Mouse (Mus musculus): ENCODE results near the gene Raph1.

The Raph1 gene

DNA sequence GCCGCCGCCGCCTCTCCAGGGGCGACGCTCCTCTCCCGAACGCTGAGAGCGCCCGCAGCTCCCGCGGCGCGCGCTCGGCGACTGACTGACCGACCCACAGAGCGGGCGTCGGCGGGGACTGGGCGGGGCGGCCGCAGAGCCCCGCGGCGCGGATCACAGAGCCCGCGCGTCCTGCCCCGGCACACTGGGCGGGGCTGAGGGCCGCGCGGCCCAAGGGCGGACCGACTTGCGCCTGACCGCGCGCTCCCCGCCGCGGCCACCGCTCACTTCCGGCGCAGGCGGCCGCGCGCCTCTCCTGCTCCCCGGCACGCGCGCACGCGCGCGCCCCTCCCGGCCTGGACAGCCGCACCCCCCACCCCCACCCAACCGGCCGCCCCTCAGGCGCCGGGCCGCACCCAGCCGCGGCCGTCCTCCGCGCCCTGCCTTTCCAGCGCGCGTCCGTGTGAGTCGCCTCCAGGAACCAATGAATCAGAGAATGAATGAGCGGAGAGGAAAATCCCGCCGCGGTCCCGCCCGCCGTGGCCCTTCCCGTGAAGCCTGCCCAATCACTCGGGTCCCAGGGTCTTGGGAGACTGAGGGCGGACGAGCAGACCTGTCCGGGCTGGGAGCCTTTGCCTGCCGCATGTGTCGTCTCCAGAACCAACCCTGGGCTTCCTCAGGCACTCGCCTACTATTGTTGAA is at the start of gene Raph1:
Gene Raph1 (minus strand): TSS at position 474 of the 681 bp plus-strand sequence.
- peak; percentile 76 to 84 for DNase-seq

DNA sequence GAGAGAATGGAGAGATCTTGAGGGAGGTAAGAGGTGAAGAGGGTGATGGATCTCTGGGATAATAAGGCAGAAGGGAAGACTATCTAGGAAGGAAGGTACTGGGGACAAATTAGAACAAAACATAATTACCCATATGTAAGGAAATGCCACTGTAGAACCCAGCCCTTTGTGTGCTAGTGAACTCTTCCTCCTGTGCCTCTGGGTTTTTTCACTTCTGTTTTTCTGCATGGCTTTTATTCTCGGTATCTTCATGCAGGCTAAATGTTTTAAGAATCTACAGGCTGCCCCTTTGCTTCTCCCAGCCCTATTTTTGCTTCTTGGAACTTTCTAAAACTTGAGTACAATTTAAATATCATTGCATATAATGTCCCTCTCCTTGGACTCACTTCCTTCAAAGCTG is 48.8 kb upstream of the Raph1 start:
- DNase-seq: no peak

DNA sequence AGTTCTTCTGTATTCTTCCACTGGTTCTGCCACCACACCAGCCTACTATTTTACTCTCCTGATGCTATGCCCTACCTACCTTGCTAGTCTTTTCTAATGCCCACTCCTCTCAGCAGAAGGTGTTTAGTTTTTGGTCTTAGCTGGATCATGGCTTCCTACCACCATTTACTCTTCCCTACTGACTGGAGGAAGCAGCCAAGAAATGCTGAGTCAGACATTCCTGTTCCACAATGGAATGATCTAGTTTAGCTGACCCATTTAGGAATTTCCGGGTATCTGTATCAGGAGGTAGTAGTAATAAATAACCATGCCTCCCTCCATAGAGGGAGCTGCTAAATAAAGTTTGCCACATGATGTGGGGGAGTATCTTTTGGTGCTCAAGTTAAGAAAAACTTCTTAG is 48.0 kb upstream of the Raph1 start:
- DNase-seq: no peak

DNA sequence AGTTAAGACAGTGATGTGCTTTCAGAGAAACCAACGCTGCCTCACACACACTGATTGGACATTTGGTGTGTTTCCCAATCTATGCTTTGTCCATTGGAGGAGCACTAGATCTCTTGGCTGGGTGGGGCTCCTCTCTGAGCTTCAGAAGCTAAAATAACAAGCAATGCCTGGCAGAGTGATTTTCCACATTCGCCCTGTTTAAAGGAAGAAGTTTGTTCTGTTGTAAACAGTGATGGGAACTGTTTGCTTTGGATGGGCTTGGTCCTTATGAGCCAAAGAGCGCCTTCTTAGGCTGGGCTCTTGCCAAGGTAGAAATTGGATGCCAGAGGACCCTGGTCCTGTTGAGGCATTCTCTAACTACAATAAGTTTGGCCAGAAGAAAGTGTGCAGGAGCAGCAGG is 45.1 kb upstream of the Raph1 start:
- no peak for DNase-seq

DNA sequence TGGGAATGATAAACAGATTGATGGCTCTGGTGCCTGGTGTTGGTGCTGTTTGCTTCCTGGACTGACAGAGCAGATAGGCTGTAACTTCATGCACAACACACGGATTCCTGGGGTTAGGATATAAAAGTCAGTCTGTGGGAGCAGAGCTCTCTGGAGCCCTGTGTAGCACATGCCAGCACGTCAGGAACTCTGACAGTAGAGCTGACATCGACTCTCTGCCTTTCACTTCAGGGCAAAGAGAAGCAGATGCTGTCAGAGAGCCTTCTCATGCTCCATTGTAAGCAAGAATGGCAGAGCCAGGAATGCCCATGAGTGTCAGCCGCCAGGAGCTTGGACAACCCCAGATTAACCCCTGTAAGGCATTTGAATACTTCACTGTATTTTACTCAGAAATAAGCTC is 43.7 kb upstream of the Raph1 start:
- no peak for DNase-seq

DNA sequence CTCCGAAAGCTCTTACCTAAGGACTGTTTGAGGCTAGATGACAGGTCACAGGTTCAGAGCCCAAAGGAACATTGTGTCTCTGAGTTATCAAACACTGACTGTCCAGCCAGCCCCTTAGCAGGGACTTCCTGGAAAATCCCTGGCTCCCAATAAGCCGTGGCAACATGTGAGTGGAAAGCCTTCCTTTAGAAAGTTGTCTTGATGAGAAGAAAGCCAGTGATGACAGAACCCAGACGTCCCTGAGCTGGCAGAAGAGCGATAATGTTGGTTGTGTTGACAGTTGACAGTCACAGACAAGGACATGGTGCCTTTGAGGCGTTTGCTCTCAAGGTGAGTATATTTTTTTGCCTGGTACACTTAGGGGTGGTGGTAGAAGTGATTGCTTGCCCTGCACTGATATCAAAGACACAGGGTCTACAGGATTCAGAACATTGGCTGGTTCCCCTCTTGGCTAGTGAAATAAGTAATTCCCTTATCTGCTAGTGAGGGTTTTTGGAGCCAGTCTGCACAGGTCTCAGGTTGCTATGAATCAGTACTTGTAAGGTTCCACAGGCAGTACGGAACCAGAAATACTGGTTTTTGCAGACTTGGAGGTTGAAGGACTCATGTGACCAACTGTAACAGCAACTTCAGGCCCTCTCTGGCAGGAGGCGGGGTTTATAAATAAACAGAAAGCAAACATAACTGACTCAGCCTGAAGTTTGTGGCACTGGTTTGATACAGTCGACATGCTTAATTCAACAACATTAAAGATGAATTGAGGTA is 42.3 kb upstream of the Raph1 start:
- no peak for DNase-seq

DNA sequence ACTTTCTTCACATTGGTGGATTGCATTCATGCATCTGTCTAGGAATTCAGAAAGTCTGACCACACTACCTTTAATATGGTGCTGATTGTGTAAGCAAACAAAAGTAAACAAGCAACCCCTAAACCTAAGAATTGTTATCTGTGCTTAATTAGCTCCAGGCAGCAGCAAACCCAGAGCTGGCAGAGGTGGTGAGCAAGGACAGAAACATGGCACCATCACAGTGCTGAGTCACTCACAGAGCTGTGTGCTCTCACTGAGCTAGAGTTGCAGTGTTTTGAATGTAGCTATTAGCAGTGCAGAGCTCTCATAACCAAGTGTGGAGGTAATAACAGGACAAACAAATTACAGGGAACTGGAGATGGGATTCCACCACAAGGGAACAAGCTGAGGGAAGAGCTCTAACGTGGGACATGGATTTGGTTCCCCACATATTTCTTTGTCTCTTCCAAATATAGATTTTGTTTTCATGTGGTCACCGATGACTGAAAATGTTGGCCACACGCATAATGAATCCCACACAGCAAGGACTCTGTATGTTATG is 37.6 kb upstream of the Raph1 start:
- no peak for DNase-seq

DNA sequence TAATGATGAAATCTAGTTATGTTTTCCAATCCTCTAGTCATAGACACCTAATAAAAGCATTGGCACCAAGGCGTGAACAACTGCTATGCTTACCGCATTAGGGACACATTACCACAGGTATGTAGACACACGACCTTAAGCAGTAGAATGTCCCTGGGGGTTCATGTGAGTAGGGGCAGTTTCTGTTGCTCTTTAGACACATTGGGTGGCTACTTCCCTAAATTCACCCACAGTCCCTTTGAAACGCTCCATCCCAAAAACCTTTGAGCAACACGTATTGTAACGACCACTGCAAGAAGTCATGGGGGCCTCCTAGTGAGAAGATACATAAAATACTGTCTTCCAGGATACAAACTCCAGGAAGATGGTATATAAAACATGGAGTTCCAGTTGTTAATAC is 33.8 kb upstream of the Raph1 start:
- no peak for DNase-seq

DNA sequence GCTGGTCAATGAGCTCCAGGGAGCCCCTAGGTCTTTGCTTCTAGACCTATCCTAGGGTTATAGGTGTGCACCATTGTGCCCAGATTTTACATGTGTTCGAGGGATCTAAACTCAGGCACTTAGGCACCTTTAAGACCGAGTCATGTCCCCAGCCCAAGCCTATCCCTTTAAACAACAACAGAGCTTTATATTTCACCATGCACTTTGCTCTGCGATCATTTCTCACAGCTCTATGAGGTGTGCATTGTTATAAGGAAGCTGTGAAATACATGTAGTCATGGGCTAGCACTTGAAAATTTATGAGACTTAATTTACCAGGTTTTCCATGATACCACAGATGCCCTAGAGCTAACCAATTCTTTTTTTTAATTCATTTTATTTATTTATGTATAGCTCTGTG is 33.0 kb upstream of the Raph1 start:
- DNase-seq: no peak

DNA sequence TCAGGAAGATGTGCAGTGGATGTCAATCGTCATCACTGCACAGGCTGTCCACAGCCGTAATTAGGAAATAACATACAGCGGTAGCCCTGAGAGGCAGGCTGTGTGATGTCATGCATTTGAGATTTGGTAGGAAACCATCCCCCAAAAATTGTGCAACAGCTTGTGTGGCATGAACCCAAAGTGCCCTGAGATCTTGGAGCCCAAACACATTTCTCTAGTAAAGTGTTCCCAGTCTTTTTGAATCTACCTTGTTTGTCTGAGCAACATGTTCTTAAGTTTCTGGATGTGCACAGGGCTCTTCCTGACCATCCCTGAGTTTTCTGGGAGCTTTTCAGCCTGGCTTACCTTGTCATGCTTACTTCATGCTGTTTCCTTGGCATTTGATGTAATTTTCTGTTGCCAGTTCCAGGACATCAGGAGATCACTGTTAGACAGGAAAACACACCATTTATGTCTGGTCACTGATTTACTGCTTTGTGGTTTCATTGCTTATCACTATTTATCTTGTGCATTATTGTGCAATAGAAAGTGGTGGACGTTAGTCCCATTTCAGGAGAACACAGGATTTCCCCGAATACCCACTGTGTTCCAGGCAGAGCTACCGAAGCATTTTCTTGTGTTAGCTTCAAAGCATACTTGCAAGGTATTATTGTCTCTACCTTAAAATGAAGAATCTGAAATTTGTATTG is 32.3 kb upstream of the Raph1 start:
- peak; percentile 29 to 32 for DNase-seq

DNA sequence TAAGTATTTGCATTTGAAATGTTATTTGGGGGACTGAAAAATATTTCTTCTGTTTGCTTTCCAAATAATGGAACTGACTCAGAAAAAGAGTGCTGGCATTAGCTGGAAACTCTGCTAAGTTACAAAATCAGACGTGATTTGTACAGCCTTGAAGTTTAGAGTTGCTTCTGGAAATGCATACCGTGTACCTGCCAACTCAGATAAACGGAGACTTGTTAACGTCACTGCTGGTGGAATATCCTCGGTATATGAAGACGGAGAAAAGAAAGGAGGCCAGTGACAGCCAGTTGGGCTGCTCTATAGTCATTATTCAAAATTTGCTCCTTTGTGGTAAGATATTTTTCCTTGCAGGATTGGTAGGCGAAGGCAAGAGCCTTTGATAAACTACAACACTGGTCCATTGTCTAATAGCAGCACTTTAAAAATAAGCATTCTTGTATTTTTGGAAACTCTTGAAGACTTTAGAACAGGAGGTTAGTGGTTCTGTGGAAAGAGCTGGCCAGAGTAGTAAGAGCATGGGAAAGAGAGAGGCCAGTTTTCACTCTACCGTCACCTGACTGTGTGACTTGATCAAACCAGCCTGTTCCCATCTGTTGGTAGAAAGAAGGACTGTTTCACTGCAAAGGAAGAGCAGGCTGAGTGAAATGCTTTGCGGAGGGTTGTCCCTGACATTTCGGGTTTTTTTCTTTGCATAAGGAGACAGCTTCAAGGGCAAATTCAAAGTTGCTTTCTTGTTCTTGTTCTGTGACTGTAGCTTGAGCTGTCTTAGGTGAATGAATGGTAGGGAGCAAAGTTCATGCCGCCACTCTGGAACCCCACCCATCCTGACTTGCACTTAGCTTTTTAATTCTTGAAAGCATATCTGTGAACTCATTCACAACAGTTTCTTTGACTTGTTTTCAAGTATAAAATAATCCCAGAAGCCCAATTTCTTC is 29.7 kb upstream of the Raph1 start:
- no peak for DNase-seq

DNA sequence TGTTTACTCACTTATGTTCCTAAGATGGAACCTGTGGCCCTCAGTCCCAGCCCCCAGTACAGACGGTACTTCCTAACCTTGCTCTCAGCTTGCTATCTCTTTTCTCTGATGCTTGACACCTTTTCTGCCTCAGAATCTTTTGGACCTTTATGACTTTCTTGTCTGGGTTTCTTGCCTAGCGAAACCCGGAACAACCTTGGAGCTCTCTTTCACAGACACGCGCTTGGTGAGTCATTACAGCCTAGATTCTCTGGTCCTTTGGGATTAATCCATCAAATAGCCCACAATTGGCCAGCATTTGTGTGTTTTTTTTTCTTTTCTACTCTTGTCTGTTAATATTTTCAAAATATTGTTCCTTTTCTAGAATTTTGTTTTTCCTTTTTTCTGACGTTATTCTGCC is 26.2 kb upstream of the Raph1 start:
- DNase-seq: no peak

DNA sequence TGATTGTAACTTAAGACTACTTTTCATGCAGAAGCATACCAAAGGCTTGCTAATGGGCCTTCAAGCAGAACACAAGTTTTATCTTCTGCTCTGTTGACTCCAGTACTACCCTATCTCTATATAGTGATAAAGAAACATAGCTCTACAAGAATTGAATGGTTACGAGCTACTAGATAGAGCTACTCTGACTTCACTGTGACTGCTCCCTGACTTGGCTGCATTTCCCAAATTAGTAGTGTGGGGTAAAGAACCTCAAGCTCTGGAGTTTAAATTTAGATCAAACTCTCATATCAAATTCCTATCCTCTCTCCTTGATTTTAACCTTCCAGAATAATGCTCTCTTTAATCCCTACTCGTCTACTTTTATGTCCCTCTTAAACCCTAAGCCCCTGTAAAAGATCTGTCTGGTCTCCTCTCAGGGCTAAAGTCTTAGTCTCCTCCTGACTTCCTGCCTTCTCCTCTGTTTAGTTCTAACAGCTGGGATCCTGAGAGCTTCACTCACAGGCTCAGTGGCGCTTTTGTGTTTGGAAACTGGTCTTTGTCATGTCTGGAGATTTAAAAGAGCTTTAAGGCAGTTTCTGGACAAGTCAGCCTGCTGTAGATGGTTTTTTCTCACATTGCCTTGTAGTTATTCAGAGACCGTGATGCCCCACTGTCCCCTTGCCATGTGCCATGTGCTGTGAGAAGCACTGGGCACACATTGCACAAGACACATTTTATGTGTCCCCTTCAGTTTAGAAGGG is 22.2 kb upstream of the Raph1 start:
- no peak for DNase-seq

DNA sequence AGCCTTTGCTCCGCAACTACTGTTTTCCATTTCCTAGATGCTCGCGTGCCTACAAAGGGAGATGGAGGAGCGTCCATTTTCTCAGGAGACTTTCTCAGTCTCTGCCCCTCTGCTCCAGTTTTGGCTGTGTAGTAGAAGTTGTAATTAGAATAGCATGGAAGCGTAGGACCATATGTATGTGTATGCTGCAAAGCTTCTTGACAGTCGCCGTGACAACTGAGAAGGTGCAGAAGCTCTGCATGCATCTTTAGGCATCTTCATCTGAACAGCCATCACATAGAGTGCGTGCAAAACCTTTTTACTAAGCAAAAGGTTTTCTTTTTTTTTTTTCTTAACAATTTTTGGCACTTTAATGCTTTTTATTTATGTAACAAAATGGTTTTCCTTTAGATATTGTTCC is 14.1 kb upstream of the Raph1 start:
- DNase-seq: no peak

DNA sequence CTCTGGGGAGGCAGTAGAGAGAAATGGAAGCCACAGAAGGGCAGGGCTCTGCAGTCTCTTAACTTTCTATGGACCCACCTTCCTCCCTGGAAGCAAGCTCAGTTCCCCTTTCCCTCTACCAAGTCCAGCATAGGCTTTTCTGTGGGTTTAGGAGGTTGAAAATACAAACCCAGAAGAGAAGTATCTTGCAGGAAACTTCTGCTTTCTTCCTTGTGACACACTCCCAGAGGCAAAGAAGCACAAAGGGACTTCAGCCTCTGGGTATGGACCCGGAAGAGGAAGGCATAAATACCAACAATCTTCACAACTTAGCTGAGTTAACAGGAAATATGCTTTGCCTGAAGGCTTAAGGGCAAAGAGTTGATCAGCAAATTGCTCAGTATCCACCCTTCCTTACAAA is 13.0 kb upstream of the Raph1 start:
- DNase-seq: no peak

DNA sequence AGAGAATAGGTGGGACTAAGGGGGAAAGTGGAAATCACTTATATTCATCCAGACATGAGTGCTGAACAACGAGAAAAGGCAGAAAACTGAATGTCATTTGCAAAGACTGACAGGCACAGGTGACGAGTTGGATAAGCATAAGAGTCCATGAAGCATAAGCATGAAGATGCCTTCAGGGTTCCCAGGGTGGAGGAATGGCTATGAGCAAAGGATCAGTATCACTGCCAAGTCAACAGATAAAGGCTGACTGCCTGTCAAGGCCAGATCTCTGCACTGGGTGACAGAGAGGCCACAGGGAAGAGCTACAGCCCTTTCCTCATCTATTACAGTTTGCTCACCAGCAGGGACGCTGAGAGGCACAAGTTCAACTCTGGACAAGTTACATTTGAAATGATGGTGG is 5.8 kb upstream of the Raph1 start:
- no peak for DNase-seq

DNA sequence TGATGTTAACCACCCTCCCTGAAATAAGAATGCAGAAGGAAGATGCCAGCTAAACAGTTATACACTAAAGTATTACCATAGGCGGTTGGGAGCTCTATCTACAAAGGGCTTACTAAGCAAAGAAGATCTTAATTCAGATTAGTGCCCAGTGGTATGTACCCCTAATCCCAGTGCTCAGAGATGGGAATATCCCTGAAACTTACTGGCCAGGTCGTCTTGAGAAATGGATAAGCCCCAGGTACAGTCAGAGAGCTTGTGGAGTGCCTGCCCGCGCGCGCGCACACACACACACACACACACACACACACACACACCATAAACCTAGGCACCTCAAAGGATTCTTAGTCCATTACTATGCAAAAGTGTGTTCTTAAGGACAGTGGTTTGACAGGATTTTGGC is 2.8 kb upstream of the Raph1 start:
- no peak for DNase-seq

DNA sequence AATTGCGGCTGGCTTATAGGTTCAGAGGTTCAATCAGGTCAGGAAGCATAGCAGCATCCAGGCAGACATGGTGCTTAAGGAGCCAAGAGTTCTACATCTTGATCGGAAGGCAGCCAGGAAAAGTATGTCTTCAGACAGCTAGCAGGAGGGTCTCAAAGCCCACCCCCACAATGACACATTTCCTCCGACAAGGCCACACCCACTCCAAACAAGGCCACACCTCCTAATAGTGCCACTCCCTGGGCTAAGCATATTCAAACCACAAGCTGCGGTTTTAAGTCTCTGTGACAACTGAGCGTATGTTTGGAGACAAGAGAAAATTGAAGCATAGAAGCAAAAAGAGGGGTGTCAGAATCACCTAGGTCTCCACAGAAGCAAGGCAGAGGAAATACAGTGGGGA is 2.3 kb upstream of the Raph1 start:
- DNase-seq: no peak

DNA sequence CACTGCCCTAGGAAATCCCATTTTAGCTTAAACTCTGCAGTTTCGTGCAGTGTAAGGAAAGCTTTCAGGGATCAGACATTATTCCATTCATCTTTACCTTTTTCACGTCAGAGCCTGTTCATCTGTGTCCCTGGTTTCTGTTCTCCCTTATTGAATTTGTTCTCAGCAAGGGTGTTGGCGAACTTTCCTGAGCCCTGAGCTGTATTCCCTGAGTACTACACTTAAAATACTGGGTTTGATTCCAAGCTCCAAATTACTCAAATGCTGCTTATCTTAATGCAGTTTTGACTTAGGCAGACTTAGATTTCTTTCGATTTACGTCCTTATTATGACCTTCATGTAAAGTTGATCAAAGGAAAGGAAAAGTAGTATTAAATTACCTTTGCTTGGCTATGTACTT is 417 bp upstream of the Raph1 start:
- no peak for DNase-seq

DNA sequence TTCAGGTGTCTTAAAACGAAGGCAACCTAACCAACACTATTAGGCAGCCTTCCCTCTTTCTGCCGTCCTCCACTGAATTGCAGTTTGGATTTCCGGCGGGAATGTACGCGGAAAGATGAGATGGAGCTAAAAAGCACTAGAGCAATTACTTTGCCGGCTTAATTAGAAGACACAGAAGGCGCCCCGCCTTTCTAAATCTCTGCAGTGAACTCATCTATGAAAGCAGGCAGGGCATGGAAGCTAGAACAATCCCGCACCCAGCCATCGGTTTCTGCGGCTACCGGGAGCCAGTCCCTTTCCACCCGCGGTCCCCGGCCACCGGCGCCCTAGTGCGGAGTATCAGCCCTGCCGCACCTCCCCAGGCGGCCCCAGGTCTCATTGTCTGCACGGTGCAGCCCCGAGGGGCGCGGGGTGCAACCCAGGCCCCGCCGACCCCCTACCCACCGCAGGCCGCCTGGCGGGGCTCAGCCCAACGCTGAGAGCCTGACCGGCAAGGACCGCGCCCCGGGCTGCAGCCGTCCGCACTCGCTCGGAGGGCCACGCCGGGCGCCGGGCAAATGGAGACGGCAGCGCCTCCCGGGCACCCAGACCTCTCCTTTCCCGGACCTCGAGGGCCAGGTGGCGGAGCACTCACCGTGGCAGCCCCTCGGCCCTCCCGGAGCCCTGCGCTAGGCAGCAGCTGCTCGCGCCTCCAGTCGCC is 823 bp downstream of the Raph1 start:
- peak; percentile 51 to 57 for DNase-seq

DNA sequence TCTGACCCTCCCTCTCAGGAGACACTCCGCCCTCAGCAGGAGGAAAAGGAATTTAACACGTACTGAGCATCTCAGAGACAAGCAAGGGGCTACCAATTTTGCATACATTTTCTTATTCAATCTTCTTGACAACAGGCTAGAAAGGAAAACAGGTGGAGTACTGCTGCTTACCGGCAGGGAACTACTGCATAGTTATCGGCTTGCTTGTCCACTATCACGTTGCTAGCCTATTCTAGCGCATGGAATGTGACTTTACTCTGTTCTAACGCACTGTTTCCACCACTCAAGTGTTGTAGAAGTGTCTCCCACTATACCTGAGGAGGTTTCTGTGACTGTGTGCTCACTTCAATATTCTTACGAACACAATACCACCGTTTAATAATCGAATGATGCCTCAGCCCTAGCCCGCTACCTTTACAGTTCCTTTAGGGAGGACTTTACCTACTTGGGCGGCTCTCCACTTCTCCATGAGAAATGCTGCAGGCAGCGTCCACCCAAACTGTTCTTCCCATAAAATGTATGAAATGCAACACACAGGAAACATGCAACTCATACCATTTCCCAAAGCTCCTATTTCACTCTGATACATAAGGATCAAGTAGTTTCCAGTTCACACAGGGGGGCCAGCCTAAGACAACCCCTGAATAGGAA is 1.5 kb downstream of the Raph1 start:
- peak; percentile 4 to 40 for DNase-seq

Data from cerebellum, postnatal 36 days (tissue).